Mouse (Mus musculus): ENCODE data around the gene Kif1b. TPM values are rescaled to one million over a fixed set of nuclear protein-coding genes. Genes with fewer than 3 reads are reported as not detected.
"Not testable (repeated sequence)": the region's sequence is repeated elsewhere in the genome, so short reads cannot be mapped to it uniquely, and the experiment has no call there.

Gene Kif1b
- total RNA-seq, 2 experiments from 2014 or later = 134 to 138 TPM

GRCm38 (mm10) chr4:149233938-149234337 lies 73.6 kb downstream of the Kif1b start:
- peak; percentile 18 to 27 for DNase-seq
- intact Hi-C loops (cut with DNase I) = no loop called here

DNA sequence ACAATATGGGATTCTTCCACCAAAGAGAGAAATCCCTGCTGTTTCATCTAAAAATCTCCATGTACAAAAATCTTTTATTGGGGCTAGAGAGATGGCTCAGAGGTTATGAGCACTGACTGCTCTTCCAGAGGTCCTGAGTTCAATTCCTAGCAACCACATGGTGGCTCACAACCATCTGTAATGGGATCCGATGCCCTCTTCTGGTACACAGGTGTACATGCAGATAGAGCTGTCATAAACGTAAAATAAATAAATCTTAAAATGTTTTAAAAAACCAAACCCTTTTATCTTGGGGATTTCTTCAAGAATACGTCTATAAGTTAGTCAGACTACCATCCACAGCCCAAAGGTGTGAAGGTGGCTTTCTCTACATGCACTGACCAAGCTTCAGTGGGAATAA lies 78.8 kb downstream of the Kif1b start:
- intact Hi-C loops (cut with DNase I); DNase-seq: not testable (repeated sequence)

DNA sequence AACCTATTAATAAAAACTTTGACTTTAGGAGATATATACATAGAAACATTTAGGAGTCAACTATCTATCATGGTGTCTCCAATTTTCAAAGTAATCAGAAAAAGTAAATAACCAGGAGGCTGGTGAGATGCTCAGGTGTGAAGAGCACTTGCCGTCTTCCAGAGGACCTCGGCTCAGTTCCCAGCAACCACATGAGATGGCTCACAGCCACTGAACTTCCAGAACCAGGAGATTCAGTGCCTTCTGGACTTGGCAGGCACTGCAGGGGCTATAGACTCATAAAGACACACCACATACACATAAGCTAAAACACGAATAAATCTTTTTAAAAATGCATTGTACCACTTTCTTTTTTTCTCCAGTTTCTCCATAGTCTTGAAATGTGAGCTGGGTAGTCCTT lies 79.2 kb downstream of the Kif1b start:
- DNase-seq = no peak
- intact Hi-C loops (cut with DNase I) = no loop called here

DNA sequence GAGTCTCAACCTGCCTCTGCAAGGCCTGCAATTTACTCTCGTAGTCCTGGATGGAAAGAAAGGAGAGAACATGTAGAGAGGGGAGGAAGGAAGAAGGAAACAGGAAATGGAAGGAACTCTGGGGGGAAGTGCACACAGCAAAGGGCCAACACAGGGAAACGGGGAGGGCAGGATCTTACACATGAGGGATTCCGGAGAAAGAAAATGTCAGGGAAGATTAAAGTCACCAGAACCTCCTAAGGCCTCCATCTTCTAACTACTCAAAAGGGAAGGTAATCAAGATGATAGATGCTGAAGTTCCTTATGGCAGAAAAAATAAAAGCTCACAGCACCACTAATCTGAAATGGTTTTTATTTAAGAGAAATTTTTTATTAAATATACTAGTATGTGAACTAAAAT lies 81.2 kb downstream of the Kif1b start:
- intact Hi-C loops (cut with DNase I) = no loop called here
- no peak for DNase-seq

DNA sequence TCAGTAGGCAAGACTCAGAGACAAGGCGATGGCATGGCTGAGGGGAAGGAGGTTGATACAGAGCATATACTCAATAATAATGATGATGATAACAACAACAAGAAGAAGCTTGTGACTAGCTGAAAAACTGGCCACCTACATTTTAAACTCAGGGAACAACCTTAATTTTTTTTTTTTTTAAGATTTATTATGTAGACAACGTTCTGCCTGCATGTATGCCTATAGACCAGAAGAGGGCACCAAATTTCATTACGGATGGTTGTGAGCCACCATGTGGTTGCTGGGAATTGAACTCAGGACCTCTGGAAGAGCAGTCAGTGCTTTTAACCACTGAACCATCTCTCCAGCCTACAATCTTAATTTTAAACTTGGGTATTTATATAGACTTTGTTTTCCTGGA lies 84.0 kb downstream of the Kif1b start:
- no peak for DNase-seq
- intact Hi-C loops (cut with DNase I) = no loop called here

DNA sequence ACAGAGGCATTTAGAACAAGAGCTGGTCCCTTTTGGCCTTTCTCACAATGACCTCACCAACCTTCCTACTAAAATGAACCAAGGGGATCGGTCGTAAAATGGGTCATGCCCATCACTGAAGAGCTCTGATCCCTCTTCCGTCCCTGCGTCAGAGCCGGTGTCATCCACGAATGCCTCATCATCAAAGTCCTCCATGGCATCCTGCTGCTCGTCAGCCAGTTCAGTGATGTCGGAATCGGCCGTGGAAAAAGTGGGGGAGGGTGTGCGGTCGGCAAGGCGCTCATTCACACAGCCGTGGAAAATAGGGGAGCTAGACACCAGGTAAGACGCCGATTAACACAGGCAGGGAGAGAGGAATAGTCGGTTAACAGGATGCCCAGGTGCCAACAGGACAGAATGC lies 87.0 kb downstream of the Kif1b start:
- intact Hi-C loops (cut with DNase I) = no loop called here
- DNase-seq = no peak

DNA sequence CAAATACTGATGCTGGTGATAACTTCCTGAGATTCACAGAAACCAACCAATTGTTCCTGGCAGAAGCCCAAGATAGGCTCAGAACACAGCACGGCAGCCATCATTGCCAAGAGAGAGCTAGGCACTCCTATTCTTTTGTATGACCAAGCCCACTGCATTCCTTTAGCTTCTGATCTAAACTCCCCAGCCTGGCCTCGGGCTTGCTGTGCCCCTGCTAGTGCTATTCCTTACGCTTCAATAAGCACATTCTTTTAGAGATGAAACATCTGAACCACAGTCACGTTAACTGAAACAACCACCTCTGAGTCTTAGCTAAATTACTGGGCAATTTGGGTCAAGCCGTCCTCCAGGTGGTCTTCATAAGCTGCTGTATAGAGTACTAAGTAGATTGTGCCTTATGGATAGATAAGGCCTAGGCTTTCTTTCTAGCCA lies 87.4 kb downstream of the Kif1b start:
- no peak for DNase-seq
- intact Hi-C loops (cut with DNase I) = no loop called here

DNA sequence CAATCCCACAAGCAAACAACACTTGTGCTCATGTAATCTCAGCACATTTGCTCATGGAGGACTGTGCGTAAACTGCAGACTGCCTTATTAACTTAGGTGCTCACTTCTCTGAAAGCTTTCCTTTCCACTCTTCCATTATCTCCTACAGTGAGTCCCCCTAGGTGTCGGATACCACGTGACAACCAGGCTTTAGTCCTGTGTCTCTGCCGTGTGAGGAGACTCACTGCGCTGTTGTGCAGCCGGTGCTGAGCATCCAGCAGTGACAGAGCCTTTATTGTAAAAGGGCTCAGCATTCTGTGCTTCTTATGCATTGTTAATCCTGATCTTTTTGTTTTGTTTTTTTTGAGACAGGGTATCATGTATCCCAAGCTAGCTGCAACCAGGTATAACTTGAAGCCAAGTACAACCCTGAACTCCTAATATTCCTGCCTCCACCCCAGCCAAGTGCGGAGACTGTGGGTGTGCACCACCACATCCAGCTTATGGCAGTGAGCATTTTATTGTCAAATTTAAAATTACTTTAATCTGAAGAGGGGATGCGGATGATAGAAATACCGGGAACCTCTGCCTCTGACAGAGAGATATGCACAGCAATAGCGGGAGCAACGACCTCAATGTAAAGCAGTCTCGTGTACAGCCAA lies 88.0 kb downstream of the Kif1b start:
- DNase-seq = no peak
- intact Hi-C loops (cut with DNase I) = no loop called here

GRCm38 (mm10) chr4:149218476-149218875 lies 89.0 kb downstream of the Kif1b start:
- intact Hi-C loops (cut with DNase I) = no loop called here
- no peak for DNase-seq

GRCm38 (mm10) chr4:149215982-149216381 lies 91.5 kb downstream of the Kif1b start:
- intact Hi-C loops (cut with DNase I) = no loop called here
- no peak for DNase-seq

- intact Hi-C loops (cut with DNase I) = no loop called here
- no peak for DNase-seq
These were observed 92.1 kb downstream of the Kif1b start for GRCm38 (mm10) chr4:149215397-149215796.

DNA sequence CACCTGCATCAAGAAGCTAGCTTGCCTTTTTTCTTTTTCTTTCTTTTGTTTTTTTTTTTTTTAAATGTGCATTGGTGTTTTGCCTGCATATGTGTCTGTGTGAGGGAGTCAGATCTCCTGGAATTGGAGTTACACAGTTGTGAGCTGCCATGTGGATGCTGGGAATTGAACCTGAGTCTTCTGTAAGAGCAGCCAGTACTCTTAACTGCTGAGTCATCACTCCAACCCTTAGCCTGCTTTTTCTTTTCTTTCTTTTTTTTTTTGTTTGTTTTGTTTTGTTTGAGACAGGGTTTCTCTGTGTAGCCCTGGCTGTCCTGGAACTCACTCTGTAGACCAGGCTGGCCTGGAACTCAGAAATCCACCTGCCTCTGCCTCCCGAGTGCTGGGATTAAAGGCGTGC lies 93.0 kb downstream of the Kif1b start:
- DNase-seq; intact Hi-C loops (cut with DNase I): not testable (repeated sequence)

- no peak for DNase-seq
- intact Hi-C loops (cut with DNase I) = no loop called here
These were observed 94.0 kb downstream of the Kif1b start for GRCm38 (mm10) chr4:149213466-149213865.

- peak in 1 of 2 experiments; percentile 30 for DNase-seq
- intact Hi-C loops (cut with DNase I) = not testable (repeated sequence)
These were observed 96.1 kb downstream of the Kif1b start for GRCm38 (mm10) chr4:149211441-149211840.

GRCm38 (mm10) chr4:149202467-149202866 lies 105.0 kb downstream of the Kif1b start:
- intact Hi-C loops (cut with DNase I) = no loop called here
- no peak for DNase-seq

- intact Hi-C loops (cut with DNase I) = no loop called here
- DNase-seq = no peak
These were observed 106.4 kb downstream of the Kif1b start for GRCm38 (mm10) chr4:149201110-149201509.

GRCm38 (mm10) chr4:149197180-149197579 lies 110.3 kb downstream of the Kif1b start:
- intact Hi-C loops (cut with DNase I) = no loop called here

DNA sequence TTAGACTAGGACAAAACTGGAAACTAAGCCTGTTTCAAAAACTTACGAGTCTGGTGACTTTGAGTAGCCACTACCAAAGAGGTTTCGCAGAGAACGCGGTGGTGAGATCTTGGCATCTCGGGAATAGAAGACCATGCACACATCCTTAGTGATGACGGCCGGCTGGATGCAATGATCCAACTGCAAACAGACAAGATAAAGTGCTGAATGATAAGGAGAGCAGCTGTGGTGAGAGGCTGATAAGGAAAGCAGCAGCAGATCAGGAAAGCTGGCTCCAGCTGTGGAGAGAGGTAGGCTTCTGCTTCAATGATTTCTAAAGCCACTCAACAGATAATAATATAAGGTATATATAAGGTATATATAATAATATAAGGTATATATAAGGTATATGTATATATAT lies 116.4 kb downstream of the Kif1b start:
- no peak for DNase-seq
- intact Hi-C loops (cut with DNase I) = no loop called here

More at GRCm38 (mm10) chr4:149197180-149197579, 110.3 kb downstream of the Kif1b start:
- DNase-seq = no peak

GRCm38 (mm10) chr4:149188563-149188962 lies 118.9 kb downstream of the Kif1b start:
- no peak for DNase-seq
- intact Hi-C loops (cut with DNase I) = no loop called here

DNA sequence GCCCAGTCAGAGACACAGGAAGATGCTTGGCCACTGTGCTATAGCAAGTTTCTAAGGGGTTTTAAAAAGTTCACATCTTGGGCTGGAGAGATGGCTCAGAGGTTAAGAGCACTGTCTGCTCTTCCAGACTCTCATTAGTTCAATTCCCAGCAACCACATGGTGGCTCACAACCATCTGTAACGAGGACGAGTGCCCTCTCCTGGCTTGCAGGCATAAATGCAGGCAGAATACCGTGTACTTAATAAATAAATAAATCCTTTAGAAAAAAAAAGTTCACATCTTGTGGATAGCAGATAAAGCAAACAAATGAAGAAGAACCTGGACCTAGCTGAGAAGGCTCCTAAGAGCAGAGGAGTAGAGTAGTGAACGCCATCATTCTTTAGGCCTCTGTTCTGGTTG lies 124.7 kb downstream of the Kif1b start:
- intact Hi-C loops (cut with DNase I) = loop anchor here (1.0 kb wide), 1 partner anchor 38 kb away; no protein-coding TSS in a partner anchor
- DNase-seq = peak in 1 of 2 experiments; percentile 27

DNA sequence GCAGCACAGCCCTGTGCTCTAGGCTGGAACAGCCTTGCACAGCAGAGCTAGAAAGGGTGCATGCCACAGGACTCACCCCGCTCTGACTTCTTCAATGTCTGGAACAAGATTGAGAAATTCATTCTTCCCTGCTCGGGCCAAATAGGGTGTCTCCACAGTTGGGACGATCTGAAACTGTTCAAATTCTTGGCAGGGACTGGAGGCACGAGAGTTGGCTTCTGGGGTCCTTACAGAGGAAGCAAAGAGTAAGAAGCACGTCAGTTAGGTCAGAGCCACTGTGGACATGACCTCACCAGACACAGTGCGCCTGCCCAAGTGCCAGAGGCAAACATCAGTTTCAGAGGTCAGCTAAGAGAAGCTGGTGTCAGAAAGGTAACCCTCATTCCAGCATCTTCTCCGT lies 125.3 kb downstream of the Kif1b start:
- intact Hi-C loops (cut with DNase I) = loop anchor here (1.0 kb wide), 1 partner anchor 38 kb away; no protein-coding TSS in a partner anchor
- no peak for DNase-seq

GRCm38 (mm10) chr4:149179573-149179972 lies 127.9 kb downstream of the Kif1b start:
- intact Hi-C loops (cut with DNase I) = no loop called here
- no peak for DNase-seq

DNA sequence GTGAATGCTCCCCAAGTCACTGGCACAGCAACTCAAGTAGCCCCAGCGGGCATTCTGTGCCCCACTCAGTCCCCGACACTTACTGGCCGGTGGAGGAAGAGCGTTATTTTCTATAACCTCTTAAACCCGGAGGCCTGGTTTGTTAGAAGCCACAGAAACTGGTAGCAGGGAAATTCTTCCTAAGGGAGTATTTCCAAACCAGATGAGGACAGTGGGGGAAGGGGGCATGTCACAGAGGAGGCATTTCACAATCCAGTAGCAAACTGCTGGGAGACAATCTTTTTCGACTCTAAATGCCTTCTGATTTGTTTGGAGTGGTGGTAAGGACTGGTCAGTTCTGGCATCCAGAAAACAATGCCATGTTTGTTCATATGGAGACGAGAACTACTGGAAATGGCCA lies 128.3 kb downstream of the Kif1b start:
- intact Hi-C loops (cut with DNase I) = no loop called here
- no peak for DNase-seq
